Mouse (Mus musculus): ENCODE data around the gene Zmynd8. TPM values are rescaled to one million over a fixed set of nuclear protein-coding genes. Genes with fewer than 3 reads are reported as not detected.

Gene Zmynd8
- polyA plus RNA-seq, 1 experiment from 2014 or later: 57.0 TPM

- no peak overlapping the region for H3K4me3 ChIP-seq (replicated peaks)
- no peak overlapping the region for H3K4me2 ChIP-seq
- H3K4me1 ChIP-seq (replicated peaks): peaks cover 23% of the 10 kb centered on the region
These were observed 158.4 kb downstream of the Zmynd8 start for GRCm38 (mm10) chr2:165740381-165740780.

GRCm38 (mm10) chr2:165736297-165736696 lies 162.5 kb downstream of the Zmynd8 start:
- no peaks in the 10 kb centered on the region for H3K36me3 ChIP-seq
- H3K27me3 ChIP-seq: peaks cover 18% of the 10 kb centered on the region; the same call in 1 of the 2 replicates
- peaks cover 40% of the 10 kb centered on the region for H3K4me1 ChIP-seq (replicated peaks)
- no peak overlapping the region for H3K27ac ChIP-seq
- no peak overlapping the region for H3K9ac ChIP-seq (replicated peaks)
- no peak overlapping the region for H3K4me2 ChIP-seq
- H3K9me3 ChIP-seq: peaks cover 6% of the 10 kb centered on the region; the same call in 1 of the 2 replicates
- no peak overlapping the region for H3K4me3 ChIP-seq (replicated peaks)
- ATAC-seq (ENCODE audit: insufficient number of reproducible peaks, insufficient read depth, low FRiP score, low TSS enrichment, low read depth): no peak
- 46% methylated on average over 2 of the region's 2 CpGs for WGBS

More at GRCm38 (mm10) chr2:165740381-165740780, 158.4 kb downstream of the Zmynd8 start:
- no peaks in the 10 kb centered on the region for H3K9me3 ChIP-seq
- WGBS: 15% methylated on average over 4 of the region's 5 CpGs
- no peak for ATAC-seq (ENCODE audit: insufficient number of reproducible peaks, insufficient read depth, low FRiP score, low TSS enrichment, low read depth)
- H3K27me3 ChIP-seq: 0 out of 2 replicates have a peak, but pooled peaks cover 18% of the 10 kb centered on the region
- no peaks in the 10 kb centered on the region for H3K36me3 ChIP-seq
- H3K9ac ChIP-seq (replicated peaks): no peak overlapping the region
- H3K27ac ChIP-seq: peak overlapping the region; percentile 66

Small RNA genes within 50 kb of the gene (microRNA-seq; reads per million reads assigned to microRNA genes)
- gene Gm22692: not detected

Other genes starting within 250 kb of the Zmynd8 start
- 13.4 and 15.8 TPM in 2 replicates for gene Ncoa3, start 93.6 kb upstream of the Zmynd8 start, polyA plus RNA-seq (2016; fragmentation: Nextera tagmentation; extraction: Ambion mirVana)

Data from limb, embryonic 12.5 days (tissue).